Mouse (Mus musculus) stomach, postnatal 0 days (tissue): ENCODE results near the gene Gjc1. TPM values are rescaled to one million over a fixed set of nuclear protein-coding genes. Genes with fewer than 3 reads are reported as not detected.

Source experiments
- ATAC-seq: fragments of 200-750 bp; cut with Nextera tagmentation; 2 replicates; pipeline ENCODE4 v1.8.0; 2017; ENCODE audit not compliant: low FRiP score, low TSS enrichment
- DNase-seq: peaks from one replicate; pipeline ENCODE4 v3.0.0-alpha.2; 2016; ENCODE audit warnings: low spot score
- H3K27ac ChIP-seq: fragments of 300-500 bp; sonication (generic); replicated peaks from 2 replicates; pipeline ENCODE4 v1.5.1; 2014; ENCODE audit warnings: mild to moderate bottlenecking, control low read depth
- H3K27me3 ChIP-seq: fragments of 300-500 bp; sonication (generic); 2 replicates; pipeline ENCODE4 v1.6.1; 2014; ENCODE audit warnings: low read length; ENCODE audit not compliant: control insufficient read depth, insufficient read depth
- H3K36me3 ChIP-seq: fragments of 300-500 bp; sonication (generic); 2 replicates; pipeline ENCODE4 v1.6.1; 2014; ENCODE audit warnings: low read length, mixed read lengths; ENCODE audit not compliant: control insufficient read depth, insufficient read depth
- H3K4me1 ChIP-seq: fragments of 300-500 bp; sonication (generic); replicated peaks from 2 replicates; pipeline ENCODE4 v1.6.1; 2014; ENCODE audit warnings: antibody characterized with exemption; ENCODE audit not compliant: control insufficient read depth, insufficient read depth
- H3K4me2 ChIP-seq: fragments of 300-500 bp; sonication (generic); replicated peaks from 2 replicates; pipeline ENCODE4 v1.6.1; 2014; ENCODE audit warnings: low read depth, mild to moderate bottlenecking, control low read depth, moderate library complexity
- H3K4me3 ChIP-seq: fragments of 300-500 bp; sonication (generic); 2 replicates; pipeline ENCODE4 v1.5.1; 2014; ENCODE audit warnings: low read depth, low read length, control low read depth
- H3K9ac ChIP-seq: fragments of 300-500 bp; sonication (generic); 2 replicates; pipeline ENCODE4 v1.6.1; 2014; ENCODE audit warnings: mild to moderate bottlenecking, low read length, control low read depth, mixed read lengths
- H3K9me3 ChIP-seq: fragments of 300-500 bp; sonication (generic); 2 replicates; pipeline ENCODE4 v1.6.1; 2016; ENCODE audit warnings: low read length; ENCODE audit not compliant: control insufficient read depth
- CTCF ChIP-seq: IDR thresholded peaks from 2 replicates; pipeline ENCODE4 v1.5.1; 2016; ENCODE audit warnings: antibody characterized with exemption, low read depth, mild to moderate bottlenecking, moderate library complexity
- EP300 ChIP-seq: optimal IDR thresholded peaks from 2 replicates; pipeline ENCODE3; 2016; ENCODE audit warnings: antibody characterized with exemption
- WGBS: fragments of 180-500 bp; shearing (Covaris S2); extraction: QIAGEN DNeasy Blood & Tissue Kit; methylation state at CpG from one replicate; pipeline ENCODE4 v1.1.7; 2014; 5-methylcytosine and 5-hydroxymethylcytosine counted together
- polyA plus RNA-seq: library from polyadenylated mRNA; unstranded; fragments of >200 nt; fragmentation: Nextera tagmentation; extraction: Ambion mirVana; gene quantifications from 2 replicates; pipeline ENCODE4 v1.2.1, GENCODE M21; 2015

Gjc1 gene
- polyA plus RNA-seq, 1 experiment from 2014 or later: 21.1 TPM

DNA sequence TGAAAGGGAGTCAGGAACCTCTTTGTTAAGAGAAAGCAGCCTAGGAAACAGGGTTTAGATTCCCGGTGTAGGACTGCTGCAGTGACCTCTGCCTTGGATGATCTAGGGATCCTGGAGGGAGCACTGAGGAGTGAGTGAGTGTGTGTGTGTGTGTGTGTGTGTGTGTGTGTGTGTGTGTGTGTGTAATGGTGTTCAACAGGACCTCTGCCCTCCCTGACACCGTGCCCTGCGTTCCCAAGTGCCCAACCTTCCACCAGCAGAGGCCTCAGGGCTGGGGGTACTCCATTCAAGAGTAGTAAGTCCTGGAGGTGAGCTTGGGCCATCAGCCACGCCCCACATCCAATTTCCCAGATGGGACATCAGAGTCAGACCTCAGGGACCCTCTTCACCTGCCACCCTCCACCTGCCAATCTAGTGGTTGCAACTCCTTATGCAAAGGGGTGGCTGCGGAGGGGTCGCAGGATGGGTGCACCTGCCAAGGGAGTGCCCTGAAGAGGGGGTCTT, 58.6 kb downstream of the Gjc1 start:
- Histone ChIP-seq H3K9ac (peak overlapping the region; percentile 59; the same call in 1 of the 2 replicates), H3K4me3 (peak overlapping the region; percentile 57), H3K27me3 (no peaks in the 10 kb centered on the region), H3K36me3 (no peaks in the 10 kb centered on the region), H3K27ac (no peak overlapping the region), H3K4me1 (no peaks in the 10 kb centered on the region), H3K4me2 (peak overlapping the region; percentile 99), H3K9me3 (no peaks in the 10 kb centered on the region)
- no peak for TF ChIP-seq EP300
- TF ChIP-seq CTCF: no peak
- 28% methylated on average over 6 of the region's 6 CpGs for WGBS
- ATAC-seq (no peak; the same call in 1 of the 2 replicates), DNase-seq (no peak)

DNA sequence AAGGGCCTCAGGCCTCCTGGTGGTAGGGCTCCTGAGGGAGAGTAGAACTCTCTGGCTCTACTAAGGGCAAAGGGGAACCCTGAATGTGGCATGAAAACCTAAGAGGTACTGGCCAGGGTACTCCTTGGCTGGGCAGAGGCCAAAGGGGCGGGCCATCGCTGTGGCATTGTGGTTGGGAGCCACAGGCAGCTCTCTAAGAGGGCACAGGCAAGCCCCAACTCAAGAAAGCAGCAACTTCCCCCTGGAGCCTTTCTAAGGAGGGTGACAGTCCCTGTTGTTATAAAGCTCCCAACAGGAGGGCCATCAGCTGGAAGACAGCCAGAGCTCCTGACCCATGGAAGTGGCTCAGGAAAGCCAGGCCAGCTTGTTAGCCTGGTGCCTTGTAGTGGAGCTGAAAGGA, 60.5 kb downstream of the Gjc1 start:
- Histone ChIP-seq H3K36me3 (no peaks in the 10 kb centered on the region), H3K4me1 (no peaks in the 10 kb centered on the region), H3K4me3 (no peak overlapping the region), H3K27me3 (no peaks in the 10 kb centered on the region), H3K9ac (no peak overlapping the region), H3K27ac (no peak overlapping the region), H3K4me2 (no peak overlapping the region), H3K9me3 (no peaks in the 10 kb centered on the region)
- no peak for ATAC-seq
- TF ChIP-seq EP300 (no peak), CTCF (no peak)
- WGBS: 81% methylated on average over 2 of the region's 2 CpGs
- no peak for DNase-seq

DNA sequence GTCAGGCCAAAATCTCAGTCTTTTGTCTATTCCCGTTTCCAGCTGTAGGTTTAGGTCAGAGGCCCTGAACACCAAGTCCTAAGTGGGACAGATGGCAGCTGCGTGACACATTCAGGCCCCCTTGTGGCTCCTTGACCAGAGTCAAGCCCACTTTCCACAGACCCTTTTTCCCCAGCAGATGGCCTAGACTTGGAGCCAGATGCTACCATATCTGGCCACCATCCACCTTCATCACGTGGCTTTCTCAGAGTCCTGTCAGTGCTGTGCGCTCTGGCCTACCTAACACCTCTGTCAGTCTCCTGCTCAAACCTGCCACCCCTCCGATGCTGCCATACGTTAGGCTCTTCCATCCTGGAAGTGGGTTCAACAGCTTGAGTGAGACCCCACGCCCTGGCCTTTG, 64.1 kb downstream of the Gjc1 start:
- ATAC-seq: no peak
- H3K4me1 ChIP-seq: no peaks in the 10 kb centered on the region
- no peak for DNase-seq
- H3K27ac ChIP-seq: no peak overlapping the region
- TF ChIP-seq EP300 (no peak), CTCF (no peak)
- H3K9ac ChIP-seq: no peak overlapping the region
- H3K4me3 ChIP-seq: no peak overlapping the region
- H3K4me2 ChIP-seq: no peak overlapping the region
- H3K9me3 ChIP-seq: no peaks in the 10 kb centered on the region
- no peaks in the 10 kb centered on the region for H3K36me3 ChIP-seq
- no peaks in the 10 kb centered on the region for H3K27me3 ChIP-seq
- WGBS: 65% methylated on average over 7 of the region's 7 CpGs

DNA sequence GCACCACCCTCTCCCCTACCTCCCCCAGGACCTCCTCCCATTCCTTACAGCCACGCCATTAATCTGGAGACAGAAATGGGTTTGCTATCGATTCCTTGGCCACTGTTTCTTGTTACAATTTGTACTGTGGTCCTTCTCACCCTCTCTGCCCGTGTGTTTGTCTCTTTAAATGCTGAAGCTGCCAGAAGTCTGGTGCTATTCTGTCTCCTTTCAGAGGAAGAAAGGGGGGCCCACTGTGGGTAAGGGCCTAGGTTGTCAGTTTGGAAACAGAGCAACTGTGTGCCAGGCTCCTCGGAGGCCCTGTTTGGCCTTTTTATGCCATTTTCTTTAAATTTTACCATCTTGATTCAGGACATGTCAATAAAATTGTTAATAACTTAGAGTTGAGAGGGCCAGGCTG, 65.1 kb downstream of the Gjc1 start:
- DNase-seq (no peak), ATAC-seq (no peak)
- Histone ChIP-seq H3K4me3 (no peak overlapping the region), H3K27ac (no peak overlapping the region), H3K9me3 (no peaks in the 10 kb centered on the region), H3K4me1 (no peaks in the 10 kb centered on the region), H3K4me2 (peak overlapping the region; percentile 21), H3K27me3 (no peaks in the 10 kb centered on the region), H3K36me3 (no peaks in the 10 kb centered on the region), H3K9ac (no peak overlapping the region)
- WGBS: 27% methylated on average over 4 of the region's 4 CpGs
- TF ChIP-seq EP300 (no peak), CTCF (no peak)

DNA sequence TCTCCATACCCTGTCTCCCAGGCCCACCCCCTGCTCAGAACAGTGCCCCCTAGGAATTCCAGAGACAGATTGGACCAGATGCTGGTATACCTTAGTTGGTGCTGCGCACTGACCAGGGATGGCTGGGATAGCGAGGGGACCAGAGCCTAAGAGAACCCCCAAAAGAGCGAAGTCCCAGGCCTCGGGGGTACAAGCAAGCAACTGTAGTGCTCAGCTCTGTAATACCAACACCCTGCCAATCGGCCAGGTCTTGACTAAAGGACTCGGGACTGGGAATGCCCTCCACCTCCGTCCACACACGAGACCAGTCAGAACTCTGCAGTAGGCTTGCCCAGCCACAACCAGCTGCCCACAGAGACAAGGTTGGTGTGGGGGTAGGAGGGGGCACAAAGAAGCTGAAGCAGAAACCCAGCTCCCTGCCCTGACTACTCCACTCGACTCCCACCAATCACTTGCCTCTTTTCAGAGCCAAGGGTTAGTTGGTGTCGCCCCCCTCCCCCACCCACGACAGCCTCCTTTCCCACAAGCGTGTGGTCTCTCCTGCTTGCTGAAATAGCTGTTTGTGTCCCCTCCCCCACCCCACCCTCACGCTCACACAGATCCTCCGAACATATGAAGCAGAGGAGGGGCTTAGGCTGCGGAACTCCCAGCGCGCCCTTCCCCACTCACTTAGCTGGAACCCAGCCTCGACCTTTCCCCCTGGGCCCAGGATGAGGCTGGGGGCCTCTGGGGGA, 65.7 kb downstream of the Gjc1 start:
- no peak overlapping the region for H3K9ac ChIP-seq

DNA sequence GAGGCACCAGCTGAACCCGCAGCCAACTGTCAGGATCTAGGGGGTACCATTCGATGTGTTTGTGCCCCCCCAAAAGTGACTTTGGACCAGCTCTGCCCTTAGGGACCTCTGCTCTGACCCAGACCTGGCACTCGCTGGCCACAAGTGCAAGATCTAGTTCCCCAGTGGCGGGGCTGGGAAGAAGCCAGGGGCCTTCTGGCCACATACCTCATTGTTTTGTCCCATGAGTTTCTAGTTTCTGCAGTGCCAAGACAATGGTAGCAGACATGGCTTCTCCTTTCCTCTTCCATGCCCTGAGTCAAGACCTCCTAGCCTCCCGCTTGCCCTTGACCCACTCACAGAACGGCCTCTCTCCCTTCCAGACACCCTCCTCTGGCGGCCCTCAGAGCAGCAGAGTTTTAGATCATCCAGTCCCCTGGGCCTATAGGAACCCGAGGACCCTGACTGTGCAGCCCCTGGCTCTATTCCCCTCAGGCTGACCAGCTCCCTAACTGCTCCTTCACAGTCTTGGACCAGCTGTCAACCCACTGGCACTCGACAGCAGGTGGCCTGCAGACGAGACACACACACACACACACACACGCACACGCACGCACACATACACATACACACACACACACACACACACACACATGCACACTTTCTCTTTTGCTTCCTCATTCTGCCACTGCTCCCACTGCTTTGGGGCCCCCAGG, 66.5 kb downstream of the Gjc1 start:
- H3K4me2 ChIP-seq: no peak overlapping the region

More for the DNA sequence above, 65.7 kb downstream of the Gjc1 start:
- H3K27me3 ChIP-seq: no peaks in the 10 kb centered on the region
- no peaks in the 10 kb centered on the region for H3K9me3 ChIP-seq
- H3K27ac ChIP-seq: no peak overlapping the region
- no peak overlapping the region for H3K4me3 ChIP-seq
- peak; percentile 49; the same call in 1 of the 2 replicates for ATAC-seq
- TF ChIP-seq CTCF: 0 out of 2 replicates have a peak, but pooled peaks have one; percentile 7
- TF ChIP-seq EP300: no peak
- DNase-seq: no peak
- H3K4me1 ChIP-seq: no peaks in the 10 kb centered on the region
- H3K4me2 ChIP-seq: peak overlapping the region; percentile 21
- H3K36me3 ChIP-seq: no peaks in the 10 kb centered on the region
- 43% methylated on average over 18 of the region's 18 CpGs for WGBS

More for the DNA sequence above, 66.5 kb downstream of the Gjc1 start:
- Histone ChIP-seq H3K4me3 (no peak overlapping the region), H3K4me1 (no peaks in the 10 kb centered on the region), H3K9ac (no peak overlapping the region), H3K9me3 (no peaks in the 10 kb centered on the region), H3K27ac (no peak overlapping the region), H3K36me3 (no peaks in the 10 kb centered on the region), H3K27me3 (no peaks in the 10 kb centered on the region)
- no peak for ATAC-seq
- TF ChIP-seq CTCF (no peak), EP300 (no peak)
- 64% methylated on average over 13 of the region's 13 CpGs for WGBS
- no peak for DNase-seq
